Mouse (Mus musculus) heart, postnatal 0 days (tissue): ENCODE measurements around the gene Napa.

ENCODE experiments used
- CTCF ChIP-seq: IDR thresholded peaks from 2 replicates; pipeline ENCODE4 v1.5.1; 2016; ENCODE audit warnings: antibody characterized with exemption, control low read depth, low read depth
- EP300 ChIP-seq: IDR thresholded peaks from 2 replicates; pipeline ENCODE4 v1.6.1; 2016; ENCODE audit warnings: antibody characterized with exemption, low read depth

DNA sequence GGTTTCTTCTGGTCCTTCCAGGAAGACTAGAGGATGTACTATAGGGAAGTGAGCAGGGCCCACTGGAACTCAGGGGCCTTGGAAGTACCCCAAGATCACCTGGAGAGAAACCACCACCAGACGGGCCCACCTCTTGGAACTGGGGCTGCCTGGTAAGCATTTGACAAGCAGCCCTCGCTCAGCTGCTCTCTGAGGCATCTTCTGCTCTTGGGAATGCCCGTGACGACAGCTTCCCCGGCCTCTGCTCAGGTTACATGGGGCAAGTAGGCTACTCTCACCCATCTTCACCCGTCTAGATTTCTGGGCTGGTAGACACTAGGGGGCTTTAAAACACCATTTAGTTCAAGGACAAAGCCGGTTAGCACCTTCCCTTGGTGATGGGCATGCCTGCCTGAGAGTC, 2.8 kb downstream of the Napa start:
- TF ChIP-seq CTCF, result no peak
- TF ChIP-seq EP300, result no peak
